Mouse (Mus musculus): ENCODE data around the gene Fndc10. TPM values are rescaled to one million over a fixed set of nuclear protein-coding genes. Genes with fewer than 3 reads are reported as not detected.
"Not testable (repeated sequence)": the region's sequence is repeated elsewhere in the genome, so short reads cannot be mapped to it uniquely, and the experiment has no call there.

Gene Fndc10
- polyA plus RNA-seq (2017; shearing (Covaris generic)) = 1 to 10 TPM; 1.2 to 1.9 TPM

DNA sequence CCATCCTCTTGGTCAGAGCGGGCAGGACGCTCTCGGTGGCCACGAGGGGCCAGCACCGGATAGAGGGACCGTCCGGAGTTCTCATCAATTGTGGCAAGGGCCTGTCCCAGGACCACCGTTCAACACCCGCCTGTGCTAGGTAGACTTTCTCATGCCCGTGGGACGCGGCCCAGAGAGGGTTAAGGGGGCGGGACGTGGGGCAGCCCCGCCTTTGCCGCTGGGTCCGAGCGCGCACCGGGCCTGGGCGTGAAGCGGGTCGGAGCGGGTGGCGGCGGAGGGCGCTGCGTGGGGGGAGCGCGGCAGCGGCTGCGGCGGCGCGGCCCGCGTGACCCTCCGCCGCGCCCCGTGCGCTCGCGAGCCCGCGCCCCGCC is at the start of gene Fndc10:
Gene Fndc10, plus strand, starts transcription at position 232 of the 371 bp plus-strand sequence.
- ATAC-seq = peak; percentile 40

DNA sequence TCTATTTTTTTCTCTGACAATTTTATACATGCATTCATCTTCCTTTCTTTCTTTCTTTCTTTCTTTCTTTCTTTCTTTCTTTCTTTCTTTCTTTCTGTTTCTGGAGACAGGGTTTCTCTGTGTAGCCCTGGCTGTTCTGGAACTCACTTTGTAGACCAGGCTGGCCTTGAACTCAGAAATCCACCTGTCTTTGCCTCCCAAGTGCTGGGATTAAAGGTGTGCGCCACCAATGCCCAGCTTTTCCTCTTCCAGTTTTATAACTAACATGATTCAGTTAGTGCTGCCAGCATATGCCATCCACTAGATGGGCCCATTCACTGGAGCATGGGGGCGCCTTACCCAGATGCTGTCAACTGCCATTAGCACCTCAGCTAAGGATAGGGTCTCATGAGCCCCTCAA is 48.8 kb upstream of the Fndc10 start, which contains the start of gene Gm10563:
Gene Gm10563, minus strand, starts transcription at position 101 of the 400 bp plus-strand sequence.
- ATAC-seq = not testable (repeated sequence)

DNA sequence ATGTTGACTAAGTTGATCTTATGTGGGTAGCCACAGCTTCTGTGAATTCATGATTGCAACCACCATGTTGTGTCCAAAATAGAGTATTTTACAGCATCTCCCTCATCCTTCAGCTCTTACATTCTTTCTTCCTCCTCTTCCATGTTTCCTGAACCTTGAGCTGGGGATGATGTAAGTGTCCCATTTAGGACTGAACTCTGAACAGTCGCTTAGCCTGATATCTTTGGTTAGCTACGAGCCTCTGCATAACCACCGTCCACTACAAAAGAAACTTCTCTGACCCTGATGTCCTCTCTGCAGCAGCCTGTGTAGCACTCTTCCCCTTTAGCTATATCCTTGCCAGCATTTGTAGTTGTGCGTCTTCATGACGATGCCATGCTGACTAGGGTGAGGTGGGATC is 48.4 kb upstream of the Fndc10 start:
- ATAC-seq = no peak

DNA sequence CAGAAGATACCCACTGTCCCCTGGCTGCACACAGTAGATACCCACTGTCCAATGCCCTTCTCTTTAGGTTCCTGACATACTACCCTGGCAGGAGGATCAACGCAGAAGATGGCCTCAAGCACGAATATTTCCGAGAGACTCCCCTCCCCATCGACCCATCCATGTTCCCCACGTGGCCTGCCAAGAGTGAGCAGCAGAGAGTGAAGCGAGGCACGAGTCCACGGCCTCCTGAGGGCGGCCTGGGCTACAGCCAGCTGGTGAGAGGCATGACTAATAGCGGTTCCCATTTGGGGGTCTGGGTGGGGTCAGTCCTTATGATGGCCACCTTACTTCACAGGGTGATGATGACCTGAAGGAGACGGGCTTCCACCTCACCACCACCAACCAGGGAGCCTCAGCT is 44.8 kb upstream of the Fndc10 start:
- no peak for ATAC-seq

DNA sequence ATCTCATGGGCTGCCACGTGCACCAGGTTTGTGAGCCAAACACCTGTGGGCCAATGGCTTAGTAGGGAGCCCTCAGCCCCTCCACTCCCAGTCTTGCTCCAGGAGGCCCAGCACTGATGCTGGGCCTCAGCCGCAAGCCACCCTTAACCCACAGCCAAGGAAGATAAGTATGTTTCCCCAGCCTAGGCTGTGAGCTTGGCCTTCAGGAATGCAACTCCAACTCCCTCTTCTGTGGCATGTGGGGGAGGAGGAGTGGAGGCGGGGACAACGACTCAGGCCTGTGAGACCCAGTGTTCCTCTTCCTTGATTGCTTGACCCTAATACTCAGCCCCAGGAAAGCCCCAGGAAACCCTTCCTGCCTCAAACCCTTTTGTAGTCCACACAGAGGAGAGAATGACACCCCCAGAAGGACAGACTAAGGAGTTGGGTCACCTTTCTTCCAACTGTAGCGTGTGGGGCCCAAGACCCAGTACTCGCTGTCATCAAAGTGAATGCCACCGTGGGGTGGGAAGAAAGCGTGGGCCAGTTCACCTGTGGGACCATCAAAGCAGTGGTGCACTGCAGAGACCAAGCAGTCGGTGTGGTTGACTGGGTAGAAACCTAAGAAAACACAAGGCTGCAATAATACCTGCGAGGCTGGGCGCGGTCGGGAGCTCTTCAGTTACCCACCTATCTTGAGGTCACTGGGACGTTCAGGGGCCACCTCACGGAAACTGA is 42.4 kb upstream of the Fndc10 start:
- no peak for ATAC-seq

DNA sequence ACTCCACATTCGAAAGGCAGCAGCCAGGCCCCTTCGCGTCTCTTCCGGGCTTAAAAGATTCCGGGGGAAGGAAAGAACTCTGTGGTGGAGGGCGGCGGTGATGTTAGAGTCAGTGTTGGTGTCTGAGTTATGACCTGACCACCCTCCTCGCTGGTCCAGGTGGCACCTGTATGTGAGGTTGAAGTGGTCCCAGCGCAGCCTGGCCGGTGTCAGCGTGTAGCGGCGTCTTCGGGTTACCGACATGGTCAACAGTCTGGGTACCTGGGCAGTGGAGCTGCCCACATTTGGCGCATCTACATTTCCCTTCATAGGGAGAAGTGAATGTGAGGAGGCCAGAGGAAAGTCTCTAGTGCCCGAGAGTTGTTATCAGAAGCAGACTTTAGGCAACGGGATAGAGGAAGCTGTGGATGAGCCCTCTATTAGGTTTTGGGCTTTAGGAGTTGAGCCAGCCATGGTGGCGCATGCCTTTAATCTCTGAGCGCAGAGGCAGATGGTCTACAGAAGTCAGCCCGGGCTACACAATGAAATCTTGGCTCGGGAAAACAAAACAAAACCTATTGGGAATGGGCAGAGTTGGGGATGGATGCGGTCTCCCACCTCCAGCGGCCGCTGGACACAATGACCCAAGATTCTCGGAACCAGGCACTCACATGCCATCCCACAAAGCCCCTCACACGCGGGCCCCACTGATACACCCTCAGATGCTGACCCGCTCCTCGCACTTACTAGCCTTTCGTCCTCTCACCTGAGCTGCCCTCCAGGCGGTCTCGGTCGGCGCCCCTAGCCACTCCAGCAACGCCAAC is 41.7 kb upstream of the Fndc10 start:
- ATAC-seq = no peak

DNA sequence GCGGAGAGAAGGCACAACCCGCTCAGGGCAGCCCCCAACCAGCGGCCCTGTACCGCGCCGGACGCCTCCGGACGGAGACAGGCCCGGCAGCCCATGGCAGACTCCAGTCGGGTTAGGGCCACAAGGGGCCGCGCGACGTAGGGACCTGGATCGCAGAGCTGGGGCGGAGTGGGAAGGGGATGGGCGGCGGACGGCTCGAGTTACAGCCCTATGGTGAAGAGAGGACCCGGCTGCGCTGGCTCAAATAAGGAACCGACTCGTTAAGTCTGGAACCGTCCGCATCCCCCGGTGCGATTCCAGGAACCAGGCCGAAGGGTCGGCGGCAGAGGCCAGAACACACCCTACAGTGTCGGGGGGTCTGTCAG is 41.1 kb upstream of the Fndc10 start, which contains the start of gene Mmp23:
Gene Mmp23, minus strand, starts transcription at position 299 of the 365 bp plus-strand sequence.
- no peak for ATAC-seq

DNA sequence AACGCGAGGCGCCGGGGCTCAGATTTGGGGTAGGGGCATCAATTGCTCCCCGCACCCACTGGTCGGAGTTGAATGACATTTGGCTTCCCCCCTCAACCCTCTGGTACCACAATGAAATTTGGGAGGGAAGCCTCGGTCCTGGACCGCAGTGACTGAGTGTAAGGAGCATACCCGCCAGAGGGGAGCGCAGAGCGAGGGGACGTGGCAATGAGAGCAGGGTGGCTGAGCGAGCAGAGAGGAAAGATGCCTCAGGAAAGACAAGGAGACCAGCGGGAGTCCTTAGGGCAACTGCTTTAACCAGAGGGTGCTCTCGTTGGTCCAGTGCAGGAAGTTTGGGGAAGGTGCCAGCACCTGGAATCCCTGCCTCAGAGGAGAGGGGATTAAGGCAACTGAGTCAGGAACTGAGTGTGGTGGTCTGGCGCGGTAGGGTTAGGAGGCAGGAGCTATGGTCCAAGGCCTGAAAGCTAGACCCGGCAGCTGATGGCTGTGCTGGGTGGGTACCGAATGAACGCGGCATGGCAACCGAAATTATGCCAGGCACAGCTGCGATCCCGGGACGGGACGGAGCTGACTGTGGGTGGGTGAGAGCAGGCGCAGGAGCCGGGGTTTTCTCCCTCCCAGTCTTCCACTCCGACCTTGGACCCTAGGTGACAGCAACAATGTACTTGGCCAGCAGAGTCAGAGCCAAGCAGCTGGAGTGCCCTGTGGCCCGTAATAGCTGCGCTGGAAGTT is 40.5 kb upstream of the Fndc10 start:
- ATAC-seq = no peak

DNA sequence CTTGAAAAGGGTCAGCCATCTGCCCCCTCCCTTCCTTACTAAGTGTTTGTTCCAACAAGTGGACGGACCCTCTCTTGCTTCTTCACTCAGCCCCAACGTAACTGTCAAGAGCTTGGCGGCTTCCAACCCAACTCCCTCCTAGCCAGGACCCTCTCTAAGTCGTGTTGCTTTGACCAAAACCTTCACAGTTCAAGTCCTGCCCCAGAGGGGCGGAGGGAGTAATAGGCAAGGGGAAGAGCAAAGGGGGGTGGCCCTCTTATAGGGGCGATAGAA is 40.0 kb upstream of the Fndc10 start:
- ATAC-seq = peak; percentile 7

DNA sequence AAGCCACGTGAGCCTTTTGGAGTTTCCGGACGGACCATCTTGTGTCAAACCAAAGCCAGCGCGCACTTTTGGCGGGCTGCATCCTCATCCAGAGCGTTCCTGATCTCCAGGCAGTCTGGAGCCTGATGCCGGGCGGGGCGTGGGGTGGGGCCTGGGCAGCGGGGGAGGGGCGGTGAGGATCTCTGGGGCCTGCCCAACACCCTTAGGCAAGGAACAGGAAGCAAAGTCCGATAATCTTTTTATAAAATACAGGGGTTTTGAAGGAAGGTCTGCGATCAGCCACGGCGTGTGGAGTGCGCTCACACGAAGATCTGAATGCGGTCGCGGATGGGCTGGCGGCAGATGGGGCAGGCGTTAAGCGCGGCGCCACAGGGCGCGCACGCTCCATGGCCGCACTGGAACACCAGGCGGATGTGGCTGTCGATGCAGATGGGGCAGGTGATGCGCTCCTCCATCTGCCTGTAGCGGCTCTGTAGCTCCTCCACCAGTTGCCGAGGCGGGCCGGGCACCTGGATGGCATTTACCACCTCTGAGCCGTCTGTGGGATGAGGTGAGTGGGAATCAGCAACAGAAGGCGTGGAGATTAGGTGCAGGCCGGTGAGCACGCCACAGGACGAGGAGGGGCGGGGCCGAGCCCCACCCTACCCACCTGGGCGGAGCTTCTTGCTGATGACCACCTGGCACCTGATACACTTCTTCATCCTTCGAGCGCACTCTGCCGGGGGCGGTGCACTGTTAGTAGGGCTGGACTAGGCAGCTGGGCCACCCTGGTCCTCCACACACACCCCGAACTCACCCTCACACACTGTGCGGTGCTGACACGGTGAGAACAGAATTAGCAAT is 39.5 kb upstream of the Fndc10 start:
- ATAC-seq = peak; percentile 71

DNA sequence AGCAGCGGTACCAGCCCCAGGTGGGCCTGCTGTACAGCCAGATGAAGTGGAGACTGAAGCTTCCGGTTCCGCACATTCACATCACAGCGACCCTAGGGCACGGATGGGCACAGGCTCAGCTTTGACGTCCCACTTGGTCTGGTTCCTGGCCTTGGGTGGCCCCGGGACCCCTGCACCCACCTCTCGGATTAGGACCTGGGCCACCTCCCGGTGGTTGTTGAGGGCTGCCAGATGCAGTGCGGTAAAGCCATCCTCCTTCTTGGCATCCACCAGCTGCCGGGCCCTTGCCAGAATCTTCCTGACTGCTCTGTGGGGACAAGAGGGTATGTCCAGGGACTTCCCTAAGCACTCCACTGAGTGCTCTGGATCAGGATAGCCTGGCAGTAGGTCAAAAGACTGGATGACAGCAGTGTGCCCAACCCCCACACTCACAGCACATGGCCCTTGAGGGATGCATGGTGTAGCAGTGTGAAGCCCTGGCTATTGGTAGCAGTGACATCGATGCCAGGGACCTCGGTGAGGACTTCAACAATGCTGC is 37.9 kb upstream of the Fndc10 start:
- no peak for ATAC-seq

DNA sequence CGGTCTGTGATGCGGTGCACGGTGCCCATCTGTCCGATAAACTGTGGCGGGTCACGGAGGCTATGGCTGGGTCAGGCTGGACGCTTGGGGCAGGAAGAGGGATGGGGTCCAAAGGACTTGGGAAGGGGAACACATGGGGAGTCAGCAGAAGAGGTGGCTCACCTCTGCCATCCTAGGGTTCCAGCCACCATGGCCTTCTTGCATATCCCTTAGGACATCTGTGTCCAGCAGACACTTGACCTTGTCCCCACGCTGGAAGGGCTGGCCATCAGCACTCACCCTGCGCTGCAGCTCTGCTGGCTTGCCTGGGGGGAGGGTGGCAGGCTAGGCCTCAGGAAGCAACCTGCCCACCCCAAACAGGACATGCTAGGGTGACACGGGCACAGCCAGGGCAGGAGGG is 35.2 kb upstream of the Fndc10 start:
- ATAC-seq = no peak

DNA sequence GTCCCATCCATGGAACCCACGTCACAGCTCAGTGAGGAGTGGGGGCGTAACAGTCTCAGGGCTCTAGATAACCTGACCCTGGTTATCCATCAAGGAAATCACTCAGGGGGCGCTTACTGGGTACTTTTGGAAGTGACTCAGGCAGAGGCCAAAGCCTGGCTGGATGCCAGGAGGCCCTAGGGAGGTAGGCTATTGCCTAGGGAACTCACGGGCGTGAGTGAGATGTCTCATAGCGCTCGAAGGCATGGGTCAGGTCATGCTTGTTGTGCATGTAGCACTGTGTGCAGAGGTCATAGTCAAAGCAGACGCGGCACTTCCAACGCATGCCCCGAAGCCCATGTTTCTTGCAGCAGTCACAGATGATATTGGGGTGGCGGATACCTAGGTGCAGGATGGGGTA is 33.5 kb upstream of the Fndc10 start:
- ATAC-seq = no peak

DNA sequence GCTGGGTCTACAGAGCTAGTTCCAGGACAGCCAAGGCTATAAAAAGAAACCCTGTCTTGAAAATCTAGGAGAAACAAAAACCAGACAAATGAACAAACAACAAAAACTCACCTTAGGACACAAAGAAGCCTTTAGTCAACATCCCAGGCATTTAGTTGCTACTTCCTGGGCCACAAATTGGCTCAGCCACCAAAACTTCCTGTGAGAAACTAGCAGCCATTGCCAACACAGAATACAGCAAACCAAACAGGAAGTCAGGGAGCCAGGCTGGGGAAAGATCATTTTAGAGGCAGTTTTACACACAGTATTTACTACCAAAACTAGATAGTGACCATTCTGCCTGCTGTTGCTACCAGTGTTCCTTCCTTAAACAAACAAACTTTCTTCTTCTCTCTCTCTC is 27.2 kb upstream of the Fndc10 start:
- no peak for ATAC-seq

DNA sequence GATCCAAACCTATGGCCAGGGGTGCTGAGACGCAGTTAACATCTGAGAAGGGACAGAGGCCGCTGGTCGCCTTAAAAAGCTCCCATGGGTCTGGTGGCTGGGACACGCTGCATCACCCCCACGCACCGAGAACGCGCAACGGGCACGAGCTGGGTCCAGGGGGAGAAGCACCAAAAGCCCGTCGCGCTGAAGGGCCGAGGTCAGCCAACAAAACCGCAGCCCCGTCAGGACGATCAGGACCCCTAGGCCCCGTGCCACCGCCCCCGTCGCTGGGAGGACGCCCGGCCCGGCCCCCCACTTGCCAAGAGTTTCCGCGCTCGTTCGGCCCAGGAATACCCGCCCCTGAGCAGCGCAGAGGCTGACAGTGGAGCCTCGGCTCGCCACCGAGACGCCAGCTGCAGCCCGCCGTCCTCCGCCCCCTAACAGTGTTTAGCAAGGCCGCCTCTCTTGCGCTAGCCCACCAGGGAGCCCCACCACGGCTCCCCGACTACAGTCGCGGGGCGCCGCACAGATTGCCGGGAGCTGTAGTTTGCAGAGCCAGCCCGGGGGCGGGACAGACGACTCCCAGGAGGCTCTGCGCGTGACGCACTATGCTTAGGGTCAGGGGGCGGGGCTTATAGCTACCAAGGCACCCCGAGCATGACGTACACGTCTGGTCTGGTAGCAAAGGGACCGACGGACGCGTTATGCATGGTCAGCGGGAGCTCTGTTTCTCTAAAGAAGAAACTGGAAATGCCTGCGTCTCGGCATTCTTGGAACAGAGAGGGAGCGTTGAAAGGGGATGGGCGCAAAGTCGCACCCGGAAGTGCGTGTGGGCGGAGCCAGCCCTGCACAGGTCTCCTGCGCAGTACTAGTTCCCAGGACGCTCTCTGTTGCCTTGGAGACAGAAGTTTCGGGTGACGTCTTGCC is 25.2 kb upstream of the Fndc10 start, which contains the start of gene Mib2:
Gene Mib2, minus strand, starts transcription at position 510 of the 909 bp plus-strand sequence.
- ATAC-seq = peak; percentile 94

DNA sequence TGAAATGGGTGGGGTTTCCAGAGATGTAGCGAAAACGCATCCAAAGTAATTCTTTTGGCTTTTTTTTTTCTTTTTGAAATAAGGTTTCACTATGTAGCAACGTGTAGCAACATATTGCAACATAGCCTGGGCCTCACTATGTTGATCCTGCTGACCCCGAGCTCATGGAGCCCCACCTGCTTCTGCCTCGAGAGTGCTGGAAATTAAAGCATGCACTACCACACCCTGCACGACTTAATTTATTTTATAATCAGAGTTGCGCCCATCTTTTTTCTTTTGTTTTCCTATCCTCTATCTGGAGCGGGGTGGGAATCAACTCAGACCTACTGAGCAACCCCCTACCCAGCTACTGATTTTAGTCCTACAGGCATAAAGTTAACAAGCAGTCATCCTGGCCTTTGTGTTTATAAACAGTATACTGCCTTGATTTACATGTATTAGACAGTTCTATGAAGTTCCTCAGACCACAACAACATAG is 24.5 kb upstream of the Fndc10 start:
- no peak for ATAC-seq

DNA sequence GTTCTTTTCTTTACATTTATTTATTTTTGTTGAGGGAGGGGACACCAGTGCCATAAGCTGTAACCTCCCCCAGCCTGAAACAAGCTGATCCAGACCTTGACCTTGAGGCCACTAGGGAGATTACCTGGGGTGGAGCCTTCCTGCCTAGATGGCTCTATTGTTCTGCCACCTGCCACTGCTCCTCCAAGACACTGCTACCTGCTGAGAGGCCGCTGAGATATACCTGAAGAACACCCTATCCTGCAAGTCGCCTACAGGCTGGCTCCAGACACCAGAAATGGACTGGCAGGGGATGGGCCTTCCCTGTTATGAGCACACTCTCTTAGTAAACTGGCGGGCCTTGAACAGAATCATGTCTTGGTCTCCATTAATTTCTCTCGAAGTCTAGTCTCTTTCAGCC is 23.9 kb upstream of the Fndc10 start:
- not testable (repeated sequence) for ATAC-seq

DNA sequence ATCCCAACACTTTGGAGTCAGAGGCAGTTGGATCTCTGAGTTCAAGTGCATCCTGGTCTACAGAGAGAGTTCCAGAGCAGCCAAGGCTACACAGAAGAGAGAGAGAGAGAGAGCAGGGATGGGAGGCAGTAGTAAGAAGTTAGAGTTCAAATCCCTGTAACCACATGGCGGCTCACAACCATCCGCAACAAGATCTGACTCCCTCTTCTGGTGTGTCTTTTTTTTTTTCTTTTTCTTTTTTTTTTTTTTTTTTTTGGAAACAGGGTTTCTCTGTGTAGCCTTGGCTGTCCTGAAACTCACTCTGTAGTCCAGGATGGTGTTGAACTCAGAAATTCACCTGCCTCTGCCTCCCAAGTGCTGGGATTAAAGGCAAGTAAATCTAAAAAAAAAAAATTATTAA is 22.1 kb upstream of the Fndc10 start:
- ATAC-seq = no peak

DNA sequence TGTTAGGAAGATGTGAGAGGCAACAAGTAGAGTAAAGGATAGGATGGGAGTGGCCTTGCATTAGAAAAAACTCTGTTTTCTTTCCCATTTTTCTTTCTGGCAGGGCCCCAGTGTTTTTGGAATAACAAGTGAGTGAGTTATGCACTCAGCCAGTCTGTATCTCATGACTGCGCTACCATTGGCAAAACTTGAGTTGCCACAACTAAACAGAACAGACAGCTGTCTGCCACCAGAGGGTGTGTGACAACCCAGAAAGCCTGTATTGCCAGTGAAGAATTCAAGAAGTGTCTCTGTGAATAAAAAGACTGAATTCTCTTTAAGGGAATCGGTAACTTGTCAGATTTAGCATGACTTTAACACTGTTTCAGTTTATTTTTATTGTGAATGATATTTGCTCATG is 18.2 kb upstream of the Fndc10 start:
- ATAC-seq = no peak

DNA sequence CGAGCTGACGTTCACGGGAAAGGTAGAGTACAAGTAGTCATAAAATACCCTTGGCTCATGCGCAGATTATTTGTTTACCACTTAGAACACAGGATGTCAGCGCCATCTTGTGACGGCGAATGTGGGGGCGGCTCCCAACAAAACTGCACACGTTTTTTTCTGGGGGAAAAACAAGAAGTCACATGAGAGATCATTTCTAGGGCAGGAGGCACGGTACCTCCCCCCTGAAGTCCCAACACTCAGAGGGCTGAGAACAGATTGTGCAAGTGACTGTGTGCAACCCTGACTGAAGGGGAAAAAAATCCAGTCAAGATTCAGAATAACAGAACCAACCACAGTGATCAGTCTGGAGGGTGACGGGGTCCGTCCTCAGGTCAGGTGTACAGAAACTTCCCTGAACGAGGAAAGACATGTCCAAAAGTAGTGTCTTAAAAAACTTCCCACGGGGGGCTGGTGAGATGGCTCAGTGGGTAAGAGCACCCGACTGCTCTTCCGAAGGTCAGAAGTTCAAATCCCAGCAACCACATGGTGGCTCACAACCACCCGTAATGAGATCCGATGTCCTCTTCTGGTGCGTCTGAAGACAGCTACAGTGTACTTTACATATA is 10.4 kb upstream of the Fndc10 start:
- not testable (repeated sequence) for ATAC-seq

DNA sequence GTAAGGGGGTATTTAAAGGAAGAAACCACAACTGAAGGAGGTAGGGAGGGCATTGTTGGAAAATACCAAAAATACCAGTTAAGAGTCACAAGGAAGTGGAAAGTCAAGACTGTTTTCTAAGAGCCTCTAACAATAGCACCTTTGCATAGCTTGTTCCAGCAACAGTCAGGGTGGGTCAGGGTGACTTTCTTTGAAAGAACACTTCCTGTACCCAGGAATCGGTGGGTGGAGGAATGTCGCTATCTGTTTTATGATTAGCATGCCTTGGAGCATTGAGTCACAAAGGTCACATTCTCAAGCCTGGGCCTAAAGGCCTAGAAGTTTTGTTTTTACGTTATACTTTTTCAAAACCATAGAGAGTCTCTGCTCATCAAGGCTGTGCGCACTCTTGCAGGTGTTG is 6.4 kb upstream of the Fndc10 start:
- ATAC-seq = not testable (repeated sequence)
